Mouse (Mus musculus) C2C12 (cell line): Measurements from ENCODE around the gene Gan. TPM values are rescaled to one million over a fixed set of nuclear protein-coding genes. Genes with fewer than 3 reads are reported as not detected.

ENCODE experiments used
- H3K27me3 ChIP-seq: one replicate; pipeline ENCODE4 v1.6.1; 2011; ENCODE audit not compliant: control insufficient read depth, insufficient read depth, insufficient read length
- H3K36me3 ChIP-seq: one replicate; pipeline ENCODE4 v1.6.1; 2011; ENCODE audit not compliant: control insufficient read depth, insufficient read depth
- H3K4me3 ChIP-seq: one replicate; pipeline ENCODE4 v1.5.1; 2011; ENCODE audit warnings: mild to moderate bottlenecking, control low read depth; ENCODE audit not compliant: poor library complexity, insufficient read depth, severe bottlenecking
- H3K79me2 ChIP-seq: one replicate; pipeline ENCODE4 v1.6.1; 2011; ENCODE audit not compliant: control insufficient read depth, insufficient read depth
- H3K79me3 ChIP-seq: one replicate; pipeline ENCODE4 v1.6.1; 2011; ENCODE audit warnings: low read depth, control low read depth
- H3ac ChIP-seq: one replicate; pipeline ENCODE3; 2011; ENCODE audit warnings: low read depth; ENCODE audit not compliant: control insufficient read depth, insufficient read length
- CEBPB ChIP-seq: IDR thresholded peaks from one replicate; pipeline ENCODE4 v1.6.1; 2011; ENCODE audit warnings: low read depth, mild to moderate bottlenecking, control low read depth, moderate library complexity
- CTCF ChIP-seq: IDR thresholded peaks from one replicate; pipeline ENCODE4 v1.5.1; 2011; ENCODE audit not compliant: control insufficient read depth, insufficient read depth, insufficient read length
- FOSL1 ChIP-seq: IDR thresholded peaks from one replicate; pipeline ENCODE4 v1.8.0; 2011; ENCODE audit warnings: mild to moderate bottlenecking, low read length; ENCODE audit not compliant: poor library complexity, insufficient read depth, severe bottlenecking
- MAX ChIP-seq: IDR thresholded peaks from one replicate; pipeline ENCODE4 v1.6.1; 2011; ENCODE audit warnings: mild to moderate bottlenecking, control low read depth
- MYOD1 ChIP-seq: IDR thresholded peaks from one replicate; pipeline ENCODE4 v1.6.1; 2011; ENCODE audit warnings: low read depth; ENCODE audit not compliant: control insufficient read depth, insufficient read length
- MYOG ChIP-seq: IDR thresholded peaks from one replicate; pipeline ENCODE4 v1.6.1; 2011; ENCODE audit not compliant: control insufficient read depth, insufficient read length; ENCODE audit errors: extremely low read depth
- USF1 ChIP-seq: IDR thresholded peaks from one replicate; pipeline ENCODE4 v1.6.1; 2011; ENCODE audit warnings: low read depth, mild to moderate bottlenecking, control low read depth, moderate library complexity
- polyA plus RNA-seq: library from polyadenylated mRNA; unstranded; fragments of >200 nt; fragmentation: generic; extraction: Trizol; gene quantifications from one replicate; pipeline ENCODE4 v1.2.1, GENCODE M21; 2012; ENCODE audit warnings: missing spikeins

Gan gene
- polyA plus RNA-seq, 1 experiment, result 2.7 TPM

- Histone ChIP-seq H3K79me3 (no peaks in the 10 kb centered on the region), H3K36me3 (no peaks in the 10 kb centered on the region), H3K27me3 (no peaks in the 10 kb centered on the region), H3ac (no peak overlapping the region), H3K4me3 (no peak overlapping the region), H3K79me2 (no peaks in the 10 kb centered on the region)
- TF ChIP-seq MYOD1 (peak; percentile 79), CEBPB (no peak)
These were observed 21.2 kb upstream of the Gan start for GRCm38 (mm10) chr8:117136763-117137162.

DNA sequence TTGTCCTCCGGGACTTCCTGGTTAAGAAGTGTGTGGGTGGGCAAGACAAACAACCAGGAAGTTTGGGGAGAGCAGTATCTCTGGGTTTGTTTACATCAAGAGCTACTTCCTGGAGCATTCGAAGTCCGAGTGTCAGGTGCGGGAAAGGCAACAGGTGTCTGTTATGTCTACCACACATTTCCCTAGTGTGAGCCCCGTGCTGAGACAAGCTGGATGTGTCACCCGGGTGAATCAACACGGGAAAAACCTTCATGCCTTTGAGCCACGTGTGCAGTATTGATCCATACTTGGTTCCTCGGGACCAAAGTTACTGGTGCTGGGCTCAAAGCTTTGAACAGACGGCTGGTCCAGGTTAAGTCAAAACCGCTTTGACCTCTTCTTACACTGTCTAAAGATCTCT, 20.6 kb upstream of the Gan start:
- no peak for TF ChIP-seq FOSL1
- TF ChIP-seq MYOD1, result peak; percentile 33
- Histone ChIP-seq H3K79me3 (no peaks in the 10 kb centered on the region), H3K27me3 (no peaks in the 10 kb centered on the region), H3K4me3 (no peak overlapping the region), H3K36me3 (no peaks in the 10 kb centered on the region), H3ac (no peak overlapping the region), H3K79me2 (no peaks in the 10 kb centered on the region)

GRCm38 (mm10) chr8:117148520-117148919, 9.4 kb upstream of the Gan start:
- Histone ChIP-seq H3K4me3 (no peak overlapping the region), H3K79me3 (no peaks in the 10 kb centered on the region), H3K36me3 (no peaks in the 10 kb centered on the region), H3ac (no peak overlapping the region), H3K79me2 (no peaks in the 10 kb centered on the region), H3K27me3 (no peaks in the 10 kb centered on the region)
- TF ChIP-seq CEBPB (no peak), MAX (no peak), MYOG (no peak), USF1 (no peak), CTCF (no peak), MYOD1 (no peak), FOSL1 (no peak)

- TF ChIP-seq MAX, result no peak
- TF ChIP-seq CEBPB, result no peak
- no peak for TF ChIP-seq MYOG
- TF ChIP-seq FOSL1, result no peak
- TF ChIP-seq USF1, result no peak
- TF ChIP-seq MYOD1, result no peak
- TF ChIP-seq CTCF, result no peak
- H3K79me3 ChIP-seq, result peaks cover 19% of the 10 kb centered on the region
- peaks cover 57% of the 10 kb centered on the region for H3K79me2 ChIP-seq
- H3ac ChIP-seq, result no peak overlapping the region
- no peaks in the 10 kb centered on the region for H3K36me3 ChIP-seq
- no peak overlapping the region for H3K4me3 ChIP-seq
- H3K27me3 ChIP-seq, result no peaks in the 10 kb centered on the region
These were observed 1.8 kb upstream of the Gan start for GRCm38 (mm10) chr8:117156149-117156548.

DNA sequence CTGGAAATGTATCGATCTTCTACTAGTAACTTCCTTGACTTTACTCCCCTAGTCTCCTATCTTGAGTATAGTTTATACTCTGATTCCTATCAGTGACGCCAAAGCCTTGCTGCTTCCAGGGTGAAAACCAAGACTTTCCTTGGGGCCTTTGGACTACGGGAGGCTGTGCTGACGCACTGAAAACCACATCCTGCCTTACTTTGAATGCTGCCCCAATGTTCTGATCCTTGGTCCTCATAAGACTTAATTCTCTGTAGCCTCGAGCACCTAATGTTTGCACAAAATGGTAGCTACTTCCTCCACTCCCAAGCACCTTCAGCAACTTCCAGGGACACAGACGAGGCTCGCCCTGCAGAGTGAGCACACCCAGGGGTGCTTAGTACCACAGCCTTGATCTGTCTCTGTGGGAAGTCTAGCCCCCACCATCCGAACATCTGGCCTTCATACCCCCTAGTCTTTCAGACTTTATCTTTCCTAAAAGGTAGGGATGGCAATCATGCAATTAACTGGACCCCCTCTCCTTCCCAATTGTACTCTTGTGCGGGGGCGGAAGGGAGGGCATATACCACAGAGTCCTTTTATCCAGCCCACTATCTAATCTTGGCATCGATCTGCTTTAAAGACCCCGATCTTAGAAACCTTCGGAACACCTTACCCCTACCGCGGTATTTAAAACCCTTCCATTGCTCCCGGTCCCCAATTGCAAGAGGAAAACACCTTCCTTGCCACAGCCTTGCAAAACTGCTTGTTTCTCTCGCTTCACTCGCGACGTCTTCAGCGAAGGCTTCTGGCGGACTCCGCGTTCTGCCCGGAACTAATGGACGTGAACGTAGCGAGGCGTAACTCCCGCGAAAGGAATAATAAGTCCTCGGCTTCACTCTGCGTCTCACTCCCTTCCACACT, 818 bp upstream of the Gan start:
- TF ChIP-seq CTCF, result no peak
- TF ChIP-seq MYOD1, result no peak
- no peak for TF ChIP-seq FOSL1
- TF ChIP-seq MAX, result no peak
- no peak for TF ChIP-seq CEBPB
- no peak for TF ChIP-seq USF1
- TF ChIP-seq MYOG, result no peak
- Histone ChIP-seq H3K36me3 (no peaks in the 10 kb centered on the region), H3K79me3 (peaks cover 21% of the 10 kb centered on the region)

DNA sequence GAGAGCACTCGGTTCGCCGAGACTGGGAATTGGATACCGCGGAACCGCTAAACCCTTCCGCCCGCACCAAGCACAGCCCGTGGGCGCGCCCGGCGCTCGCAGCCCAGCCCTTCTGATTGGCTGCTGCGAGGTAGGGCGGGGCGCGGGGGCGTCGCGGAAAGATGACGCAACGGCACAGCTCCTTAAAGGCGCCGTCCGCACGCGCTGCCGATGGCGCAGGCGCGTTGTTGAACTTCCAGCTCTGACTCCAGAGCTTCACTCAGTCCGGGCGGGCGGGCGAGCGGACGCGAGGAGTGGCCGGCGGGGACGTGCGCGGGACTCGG, 205 bp upstream of the Gan start:
- peaks cover 73% of the 10 kb centered on the region for H3K79me2 ChIP-seq
- H3K27me3 ChIP-seq, result no peaks in the 10 kb centered on the region
- H3K79me3 ChIP-seq, result peaks cover 24% of the 10 kb centered on the region
- no peaks in the 10 kb centered on the region for H3K36me3 ChIP-seq
- H3K4me3 ChIP-seq, result peak overlapping the region; percentile 85
- TF ChIP-seq CEBPB, result peak; percentile 47
- no peak for TF ChIP-seq MYOG
- no peak for TF ChIP-seq CTCF
- TF ChIP-seq MAX, result peak; percentile 45
- TF ChIP-seq FOSL1, result no peak
- TF ChIP-seq USF1, result no peak
- TF ChIP-seq MYOD1, result no peak
- peak overlapping the region; percentile 87 for H3ac ChIP-seq

More for the DNA sequence above, 818 bp upstream of the Gan start:
- H3K27me3 ChIP-seq, result no peaks in the 10 kb centered on the region
- peak overlapping the region; percentile 87 for H3ac ChIP-seq
- peak overlapping the region; percentile 85 for H3K4me3 ChIP-seq
- peaks cover 67% of the 10 kb centered on the region for H3K79me2 ChIP-seq
